Mouse (Mus musculus): ENCODE measurements at regions not wholly inside any gene's neighbourhood (a gene's known extent, or its start where the extent isn't known, plus 50 kb on each side); places are given as distances from the start of the nearest gene placed in this dataset.

DNA sequence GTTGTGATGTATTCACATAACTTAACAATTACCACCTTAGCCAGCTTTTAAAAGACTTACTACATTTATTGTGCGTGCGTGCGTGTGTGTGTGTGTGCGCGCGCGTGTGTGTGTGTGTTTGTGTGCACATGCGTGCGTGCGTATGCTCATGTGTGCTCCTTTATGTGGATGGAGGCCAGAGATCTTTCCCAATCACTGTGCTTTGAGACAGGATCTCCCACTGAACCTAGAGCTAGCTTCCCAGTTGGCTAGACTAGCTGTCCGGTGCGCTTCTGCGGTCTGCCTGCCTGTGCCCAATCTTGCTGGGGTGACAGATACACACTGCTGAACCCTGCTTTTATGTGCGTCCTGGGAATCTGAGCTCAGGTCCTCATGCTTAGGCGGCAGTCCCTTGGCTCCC lies 50.1 kb upstream of the Arhgap29 start:
- DNase-seq (ENCODE audit: low spot score), result no peak

DNA sequence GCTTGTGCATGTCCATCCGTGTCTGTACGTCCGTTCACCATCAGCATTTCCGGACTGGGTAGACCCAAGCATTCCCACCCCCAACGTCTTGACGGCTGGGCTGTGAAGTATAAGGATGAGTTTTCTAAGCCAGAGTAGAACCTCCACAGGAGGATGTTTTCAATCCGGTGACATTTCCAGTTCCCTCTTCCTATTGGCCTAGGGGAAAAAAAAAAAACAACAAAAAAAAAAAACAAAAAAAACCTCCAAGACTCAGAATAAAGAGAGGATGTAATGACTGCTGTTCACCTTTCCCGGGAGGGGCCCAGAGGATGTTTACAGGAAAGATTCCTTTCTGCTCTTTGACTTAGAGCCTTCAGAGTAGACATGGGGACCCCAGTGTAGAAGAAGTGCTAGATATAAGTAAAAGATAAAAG lies 51.9 kb upstream of the Arhgap29 start:
- DNase-seq (ENCODE audit: low spot score), result no peak

GRCm38 (mm10) chr3:121897821-121898574 lies 54.3 kb upstream of the Arhgap29 start:
- no peak for DNase-seq (ENCODE audit: low spot score)

DNA sequence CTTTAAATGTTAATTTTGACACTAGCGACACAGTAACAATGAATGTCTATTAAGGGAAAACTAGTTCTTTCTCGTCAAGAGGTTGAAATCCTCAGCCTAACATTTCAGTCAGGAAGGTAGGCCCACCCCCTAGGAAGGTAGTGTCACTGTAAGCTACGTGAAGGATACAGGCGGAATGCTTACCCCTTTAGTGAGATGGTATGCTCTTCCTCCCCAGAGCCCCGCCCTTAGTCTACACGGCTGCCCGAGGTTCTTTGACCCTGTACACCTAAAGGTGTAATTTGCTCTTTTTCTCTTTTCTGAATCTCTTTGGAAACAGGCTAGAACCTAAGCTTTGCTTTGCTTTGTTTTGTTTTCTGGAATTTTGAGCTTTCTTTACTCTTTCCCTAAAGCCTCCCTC lies 58.7 kb upstream of the Arhgap29 start:
- DNase-seq (ENCODE audit: low spot score), result no peak

- no peak for DNase-seq (ENCODE audit: low spot score)
Observed at GRCm38 (mm10) chr3:121892675-121893074, 59.7 kb upstream of the Arhgap29 start.

DNA sequence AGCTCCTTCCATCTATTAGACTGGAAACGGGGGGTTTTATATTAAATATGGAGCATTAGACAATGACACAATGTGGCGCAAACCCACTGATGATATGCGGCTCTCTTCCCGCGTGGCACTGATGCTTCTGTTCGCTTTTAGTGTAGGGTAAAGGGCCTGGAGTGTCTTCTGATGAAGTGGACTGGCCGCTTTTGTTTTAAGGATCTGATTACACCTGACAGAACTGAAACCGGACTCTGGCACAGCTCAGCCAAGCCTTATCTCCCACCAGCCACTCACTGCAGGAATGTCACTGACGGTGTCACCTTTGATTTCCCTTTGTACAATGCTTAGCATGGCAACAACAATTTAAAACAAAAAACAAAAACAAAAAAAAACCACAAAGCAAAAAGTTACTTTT lies 61.0 kb upstream of the Arhgap29 start:
- DNase-seq (ENCODE audit: low spot score), result no peak

DNA sequence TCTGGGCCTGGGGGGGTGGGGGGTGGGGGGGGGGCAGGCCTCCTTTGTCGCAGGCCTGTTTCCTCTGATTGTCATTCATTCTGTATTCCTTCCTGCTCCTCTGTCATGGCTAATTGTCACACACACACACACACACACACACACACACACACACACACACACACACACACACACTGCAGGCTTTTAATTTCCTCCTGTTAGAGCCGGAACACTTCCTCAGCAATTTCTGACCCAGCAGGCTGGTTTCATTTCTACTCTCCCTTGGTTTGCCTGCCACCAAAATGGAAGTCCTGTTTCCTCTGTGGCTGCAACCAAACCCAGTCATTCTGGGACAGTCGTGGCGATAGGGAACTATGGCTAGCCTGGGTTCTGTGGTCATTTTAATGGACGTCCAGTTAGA lies 61.8 kb upstream of the Arhgap29 start:
- no peak for DNase-seq (ENCODE audit: low spot score)

GRCm38 (mm10) chr3:121886870-121887605 lies 65.3 kb upstream of the Arhgap29 start:
- DNase-seq (ENCODE audit: low spot score), result no peak

DNA sequence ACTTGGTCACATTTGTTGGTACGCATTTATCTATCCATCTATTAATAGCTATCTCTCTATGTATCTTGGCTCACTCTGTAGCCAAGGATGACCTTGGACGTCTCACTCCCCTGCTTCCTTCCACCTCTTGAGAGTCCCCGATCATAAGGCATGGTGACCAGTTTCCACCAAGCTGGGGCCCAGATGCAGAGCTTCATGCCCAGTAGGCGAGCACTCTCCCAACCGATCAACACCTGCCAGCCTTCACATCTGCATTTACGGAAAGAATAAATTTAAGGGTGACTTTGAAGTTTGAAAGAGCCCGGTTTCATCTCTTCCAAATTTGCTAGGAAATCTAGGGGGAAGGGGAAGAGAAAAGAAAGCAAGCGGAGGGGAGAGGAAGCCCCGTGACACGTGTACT lies 66.0 kb upstream of the Arhgap29 start:
- DNase-seq (ENCODE audit: low spot score), result no peak

- no peak for DNase-seq (ENCODE audit: low spot score)
Observed at GRCm38 (mm10) chr3:121885265-121886178, 66.8 kb upstream of the Arhgap29 start.

DNA sequence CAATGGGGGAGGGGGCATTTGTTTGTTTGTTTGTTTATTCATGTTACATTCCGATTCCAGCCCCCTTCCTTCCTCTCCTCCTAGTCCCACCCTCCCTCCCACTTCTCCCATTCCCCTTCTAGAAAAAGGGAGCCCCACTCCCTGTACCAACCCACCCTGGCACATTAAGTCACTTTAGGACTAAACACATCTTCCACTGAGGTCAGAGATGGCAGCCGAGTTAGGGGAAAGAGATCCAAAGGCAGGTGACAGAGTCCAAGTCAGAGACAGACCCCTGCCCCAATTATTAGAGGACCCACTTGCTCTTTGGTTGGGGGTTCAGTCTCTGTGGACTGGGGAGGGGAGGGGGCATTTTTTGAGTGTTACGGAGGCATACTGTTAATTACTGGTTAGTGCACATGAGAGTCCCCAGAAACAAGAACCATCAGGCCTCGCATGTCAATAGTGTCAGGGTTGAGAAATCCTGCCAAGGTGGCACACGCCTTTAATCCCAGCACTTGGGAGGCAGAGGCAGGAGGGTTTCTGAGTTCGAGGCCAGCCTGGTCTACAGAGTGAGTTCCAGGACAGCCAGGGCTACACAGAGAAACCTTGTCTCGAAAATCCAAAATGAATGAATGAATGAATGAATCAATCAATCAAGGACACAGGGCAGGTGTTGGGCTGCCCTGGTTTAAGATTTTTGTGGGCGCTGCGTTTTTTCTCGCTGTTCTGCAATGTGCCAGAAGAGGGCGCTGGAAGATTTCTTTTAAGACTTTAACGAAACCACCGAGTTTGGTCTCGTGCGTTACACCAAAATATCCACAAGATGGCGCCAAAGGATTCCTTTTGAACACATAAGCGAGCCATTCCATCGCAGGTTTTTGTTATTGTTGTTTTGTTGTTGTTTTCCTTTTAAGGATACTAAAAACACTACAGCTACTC lies 67.8 kb upstream of the Arhgap29 start:
- peak; percentile 66 for DNase-seq (ENCODE audit: low spot score)

GRCm38 (mm10) chr3:121880355-121880754 lies 65.3 kb upstream of the Abcd3 start:
- no peak for DNase-seq (ENCODE audit: low spot score)

GRCm38 (mm10) chr3:121875072-121875471 lies 60.0 kb upstream of the Abcd3 start:
- no peak for DNase-seq (ENCODE audit: low spot score)

- no peak for DNase-seq (ENCODE audit: low spot score)
Observed at GRCm38 (mm10) chr3:121874576-121874975, 59.5 kb upstream of the Abcd3 start.

- DNase-seq (ENCODE audit: low spot score), result no peak
Observed at GRCm38 (mm10) chr3:121873572-121873971, 58.5 kb upstream of the Abcd3 start.

GRCm38 (mm10) chr3:121872685-121873084 lies 57.6 kb upstream of the Abcd3 start:
- DNase-seq (ENCODE audit: low spot score), result no peak

DNA sequence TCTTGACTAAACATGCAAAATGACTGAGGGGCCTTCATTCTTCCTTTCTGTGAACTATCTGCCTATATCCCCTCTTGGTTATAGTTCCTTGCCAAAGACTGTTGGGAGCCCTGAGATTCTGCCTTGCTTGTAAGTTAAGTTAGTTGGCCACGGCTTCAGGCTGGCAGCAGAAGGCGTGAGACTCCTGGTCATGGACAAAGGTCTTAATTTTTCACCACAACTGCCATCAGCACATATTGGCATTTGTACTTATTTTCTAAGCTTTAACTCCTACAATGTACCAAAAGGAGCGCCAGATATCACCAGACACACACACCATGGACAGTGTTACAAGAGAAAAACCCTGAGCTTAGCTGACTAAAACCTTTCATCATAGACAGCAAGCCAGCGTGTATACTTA lies 56.7 kb upstream of the Abcd3 start:
- no peak for DNase-seq (ENCODE audit: low spot score)

- no peak for DNase-seq (ENCODE audit: low spot score)
Observed at GRCm38 (mm10) chr3:121870726-121871125, 55.6 kb upstream of the Abcd3 start.

GRCm38 (mm10) chr3:121869694-121870093 lies 54.6 kb upstream of the Abcd3 start:
- no peak for DNase-seq (ENCODE audit: low spot score)

DNA sequence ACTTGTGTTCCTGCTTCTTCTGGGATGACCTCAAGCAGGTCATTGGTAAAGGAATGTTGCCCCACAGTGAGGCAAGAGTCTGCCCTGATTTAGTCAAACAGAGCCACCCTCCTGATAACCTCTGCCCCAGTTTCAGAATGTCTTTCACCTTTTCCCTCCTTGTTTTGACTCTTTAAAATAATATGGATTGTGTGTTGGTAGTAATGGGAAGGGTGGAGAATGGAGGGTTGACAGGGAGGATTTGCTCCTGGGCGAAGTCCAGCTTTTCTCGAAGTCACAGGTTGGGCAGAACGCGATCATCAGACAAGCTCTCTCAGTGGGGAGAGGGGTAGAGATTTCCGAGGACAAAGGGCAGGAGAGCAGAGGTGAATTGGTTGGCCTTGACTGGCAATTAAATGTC lies 52.2 kb upstream of the Abcd3 start:
- DNase-seq (ENCODE audit: low spot score), result no peak

DNA sequence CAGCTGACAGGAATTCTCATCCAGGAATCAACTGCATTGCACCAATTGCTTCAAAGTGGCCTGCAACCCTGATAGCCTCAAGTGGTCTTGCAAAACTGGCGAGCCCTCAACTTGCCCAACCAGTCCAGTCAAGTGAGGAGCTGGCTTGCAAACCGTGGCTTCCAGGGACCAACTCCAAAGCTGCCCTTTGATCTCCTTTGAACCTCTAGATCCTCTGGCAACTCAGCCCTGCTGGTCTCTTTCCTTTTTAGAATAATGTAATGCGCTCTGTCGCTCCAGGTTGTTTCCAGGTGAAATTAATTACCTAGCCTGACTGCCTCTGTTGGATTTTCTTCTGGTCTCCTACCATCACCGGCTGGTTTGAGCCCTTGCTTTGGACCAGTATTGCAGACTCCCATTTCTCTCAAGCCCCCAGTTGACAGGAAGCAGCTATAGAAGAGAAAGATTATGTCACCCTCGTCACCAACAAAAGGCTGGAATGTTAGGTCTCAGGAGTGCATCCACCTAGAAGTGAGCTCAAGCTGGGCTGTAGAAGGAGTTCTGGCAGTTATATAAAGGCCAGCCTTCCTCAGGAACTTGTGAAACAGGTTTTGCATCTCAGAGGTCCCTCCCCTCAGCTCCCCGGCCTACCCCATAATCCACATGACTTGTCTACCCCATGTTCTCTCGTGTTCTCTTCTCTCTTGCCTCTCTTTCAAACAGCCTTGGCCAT lies 49.8 kb upstream of the Abcd3 start:
- no peak for DNase-seq (ENCODE audit: low spot score)

Data from ovary, adult 18-20 months (tissue).